Mouse (Mus musculus): Measurements from ENCODE around the gene Matn3. TPM values are rescaled to one million over a fixed set of nuclear protein-coding genes. Genes with fewer than 3 reads are reported as not detected.

The Matn3 gene
- polyA plus RNA-seq, 1 experiment from 2014 or later, result 0.04 TPM

- Histone ChIP-seq H3K9me3 (replicated peaks; ENCODE audit: low read length) (no peaks in the 10 kb centered on the region), H3K4me1 (replicated peaks; ENCODE audit: insufficient read depth, low read length) (peaks cover 5% of the 10 kb centered on the region; the same call in 1 of the 2 replicates), H3K36me3 (ENCODE audit: insufficient read depth, low read length) (peaks cover 5% of the 10 kb centered on the region; the same call in 1 of the 2 replicates), H3K4me3 (replicated peaks; ENCODE audit: low read depth, low read length) (peak within 1 kb of the TSS; percentile 66), H3K27ac (no peak within 1 kb of the TSS), H3K9ac (ENCODE audit: low read depth, low read length) (peak within 1 kb of the TSS; percentile 57; the same call in 1 of the 2 replicates), H3K27me3 (ENCODE audit: insufficient read depth, low read length) (no peaks in the 10 kb centered on the region), H3K4me2 (ENCODE audit: low read length) (peak within 1 kb of the TSS; percentile 64)
- under 1% methylated on average over 45 of the region's 45 CpGs for WGBS
- ATAC-seq (replicated peaks; ENCODE audit: low FRiP score, low read depth), result peak; percentile 89
- DNase-seq (ENCODE audit: low spot score), result peak; percentile 90
- TF ChIP-seq CTCF (IDR thresholded peaks at IDR 0.05; ENCODE audit: low read depth), result no peak
Observed at GRCm38 (mm10) chr12:8973820-8974465, 26.2 kb downstream of the Matn3 start, which contains the start of gene Wdr35. Gene Wdr35, plus strand, starts transcription at chr12:8973892.

GRCm38 (mm10) chr12:8975076-8975475 is 27.3 kb downstream of the Matn3 start:
- no peak overlapping the region for H3K4me3 ChIP-seq (replicated peaks; ENCODE audit: low read depth, low read length)

GRCm38 (mm10) chr12:8993231-8993630 is 45.5 kb downstream of the Matn3 start:
- no peak for ATAC-seq (replicated peaks; ENCODE audit: low FRiP score, low read depth)
- no peak overlapping the region for H3K4me2 ChIP-seq (ENCODE audit: low read length)

More at GRCm38 (mm10) chr12:8975076-8975475, 27.3 kb downstream of the Matn3 start:
- no peak for TF ChIP-seq CTCF (IDR thresholded peaks at IDR 0.05; ENCODE audit: low read depth)
- DNase-seq (ENCODE audit: low spot score) (no peak), ATAC-seq (replicated peaks; ENCODE audit: low FRiP score, low read depth) (no peak)
- Histone ChIP-seq H3K36me3 (ENCODE audit: insufficient read depth, low read length) (peaks cover 5% of the 10 kb centered on the region; the same call in 1 of the 2 replicates), H3K27ac (no peak overlapping the region), H3K27me3 (ENCODE audit: insufficient read depth, low read length) (no peaks in the 10 kb centered on the region), H3K9ac (ENCODE audit: low read depth, low read length) (no peak overlapping the region), H3K4me1 (replicated peaks; ENCODE audit: insufficient read depth, low read length) (peaks cover 5% of the 10 kb centered on the region; the same call in 1 of the 2 replicates), H3K9me3 (replicated peaks; ENCODE audit: low read length) (no peaks in the 10 kb centered on the region), H3K4me2 (ENCODE audit: low read length) (no peak overlapping the region)
- 92% methylated on average over 3 of the region's 3 CpGs for WGBS

GRCm38 (mm10) chr12:8998318-8998717 is 50.6 kb downstream of the Matn3 start:
- ATAC-seq (replicated peaks; ENCODE audit: low FRiP score, low read depth) (no peak), DNase-seq (ENCODE audit: low spot score) (no peak)
- no peak for TF ChIP-seq CTCF (IDR thresholded peaks at IDR 0.05; ENCODE audit: low read depth)
- no peak overlapping the region for H3K4me3 ChIP-seq (replicated peaks; ENCODE audit: low read depth, low read length)
- no peaks in the 10 kb centered on the region for H3K9me3 ChIP-seq (replicated peaks; ENCODE audit: low read length)
- no peaks in the 10 kb centered on the region for H3K36me3 ChIP-seq (ENCODE audit: insufficient read depth, low read length)
- H3K27me3 ChIP-seq (ENCODE audit: insufficient read depth, low read length), result no peaks in the 10 kb centered on the region
- no peak overlapping the region for H3K4me2 ChIP-seq (ENCODE audit: low read length)
- WGBS, result 92% methylated on average over 4 of the region's 4 CpGs
- no peak overlapping the region for H3K9ac ChIP-seq (ENCODE audit: low read depth, low read length)
- no peak overlapping the region for H3K27ac ChIP-seq
- H3K4me1 ChIP-seq (replicated peaks; ENCODE audit: insufficient read depth, low read length), result no peaks in the 10 kb centered on the region

More at GRCm38 (mm10) chr12:8993231-8993630, 45.5 kb downstream of the Matn3 start:
- Histone ChIP-seq H3K4me1 (replicated peaks; ENCODE audit: insufficient read depth, low read length) (no peaks in the 10 kb centered on the region), H3K9me3 (replicated peaks; ENCODE audit: low read length) (no peaks in the 10 kb centered on the region), H3K4me3 (replicated peaks; ENCODE audit: low read depth, low read length) (no peak overlapping the region), H3K27ac (no peak overlapping the region), H3K36me3 (ENCODE audit: insufficient read depth, low read length) (0 out of 2 replicates have a peak, but pooled peaks cover 2% of the 10 kb centered on the region), H3K9ac (ENCODE audit: low read depth, low read length) (no peak overlapping the region), H3K27me3 (ENCODE audit: insufficient read depth, low read length) (no peaks in the 10 kb centered on the region)
- TF ChIP-seq CTCF (IDR thresholded peaks at IDR 0.05; ENCODE audit: low read depth), result no peak
- no peak for DNase-seq (ENCODE audit: low spot score)
- WGBS, result 82% methylated on average over 8 of the region's 8 CpGs

- Histone ChIP-seq H3K27ac (no peak overlapping the region), H3K27me3 (ENCODE audit: insufficient read depth, low read length) (no peaks in the 10 kb centered on the region), H3K36me3 (ENCODE audit: insufficient read depth, low read length) (0 out of 2 replicates have a peak, but pooled peaks cover 1% of the 10 kb centered on the region), H3K4me1 (replicated peaks; ENCODE audit: insufficient read depth, low read length) (no peaks in the 10 kb centered on the region), H3K9me3 (replicated peaks; ENCODE audit: low read length) (no peaks in the 10 kb centered on the region), H3K4me3 (replicated peaks; ENCODE audit: low read depth, low read length) (no peak overlapping the region), H3K9ac (ENCODE audit: low read depth, low read length) (no peak overlapping the region), H3K4me2 (ENCODE audit: low read length) (no peak overlapping the region)
- ATAC-seq (replicated peaks; ENCODE audit: low FRiP score, low read depth), result no peak
- peak; percentile 95 for DNase-seq (ENCODE audit: low spot score)
- peak; percentile 94 for TF ChIP-seq CTCF (IDR thresholded peaks at IDR 0.05; ENCODE audit: low read depth)
- 9% methylated on average over 5 of the region's 5 CpGs for WGBS
Observed at GRCm38 (mm10) chr12:9002038-9002648, 54.4 kb downstream of the Matn3 start.

- no peaks in the 10 kb centered on the region for H3K4me1 ChIP-seq (replicated peaks; ENCODE audit: insufficient read depth, low read length)
- DNase-seq (ENCODE audit: low spot score) (no peak), ATAC-seq (replicated peaks; ENCODE audit: low FRiP score, low read depth) (no peak)
- no peak overlapping the region for H3K27ac ChIP-seq
- 0 out of 2 replicates have a peak, but pooled peaks cover 6% of the 10 kb centered on the region for H3K36me3 ChIP-seq (ENCODE audit: insufficient read depth, low read length)
- no peak overlapping the region for H3K4me2 ChIP-seq (ENCODE audit: low read length)
- no peak for TF ChIP-seq CTCF (IDR thresholded peaks at IDR 0.05; ENCODE audit: low read depth)
- no peaks in the 10 kb centered on the region for H3K27me3 ChIP-seq (ENCODE audit: insufficient read depth, low read length)
- no peaks in the 10 kb centered on the region for H3K9me3 ChIP-seq (replicated peaks; ENCODE audit: low read length)
- WGBS, result 64% methylated on average over 4 of the region's 4 CpGs
- H3K4me3 ChIP-seq (replicated peaks; ENCODE audit: low read depth, low read length), result no peak overlapping the region
- 0 out of 2 replicates have a peak overlapping the region, but pooled peaks have one; percentile 8 for H3K9ac ChIP-seq (ENCODE audit: low read depth, low read length)
Observed at GRCm38 (mm10) chr12:9007146-9007545, 59.4 kb downstream of the Matn3 start.

Measured in kidney, postnatal 0 days (tissue).